Mouse (Mus musculus) midbrain, embryonic 14.5 days (tissue): ENCODE data around the gene Ankrd13d. TPM values are rescaled to one million over a fixed set of nuclear protein-coding genes. Genes with fewer than 3 reads are reported as not detected.

ENCODE experiments used
- ATAC-seq: fragments of 200-750 bp; cut with Nextera tagmentation; 2 replicates; pipeline ENCODE4 v1.8.0; 2017; ENCODE audit warnings: moderate number of reproducible peaks, moderate library complexity; ENCODE audit not compliant: low FRiP score, low TSS enrichment
- DNase-seq: peaks from one replicate; pipeline ENCODE4 v3.0.0-alpha.2; 2015
- H3K27ac ChIP-seq: fragments of 300-500 bp; sonication (generic); replicated peaks from 2 replicates; pipeline ENCODE4 v1.5.1; 2014; ENCODE audit warnings: mild to moderate bottlenecking, low read depth, low read length, moderate library complexity
- H3K27me3 ChIP-seq: fragments of 300-500 bp; sonication (generic); 2 replicates; pipeline ENCODE4 v1.6.1; 2014; ENCODE audit warnings: low read length, control low read depth, mixed read lengths; ENCODE audit not compliant: control insufficient read depth, insufficient read depth
- H3K36me3 ChIP-seq: fragments of 300-500 bp; sonication (generic); 2 replicates; pipeline ENCODE4 v1.6.1; 2014; ENCODE audit warnings: low read length, control low read depth; ENCODE audit not compliant: control insufficient read depth, insufficient read depth
- H3K4me1 ChIP-seq: fragments of 300-500 bp; sonication (generic); 2 replicates; pipeline ENCODE4 v1.6.1; 2014; ENCODE audit warnings: mild to moderate bottlenecking, antibody characterized with exemption, low read length, control low read depth; ENCODE audit not compliant: control insufficient read depth, insufficient read depth
- H3K4me2 ChIP-seq: fragments of 300-500 bp; sonication (generic); 2 replicates; pipeline ENCODE4 v1.6.1; 2014; ENCODE audit warnings: mild to moderate bottlenecking, low read length, moderate library complexity
- H3K4me3 ChIP-seq: fragments of 300-500 bp; sonication (generic); replicated peaks from 2 replicates; pipeline ENCODE4 v1.5.1; 2014; ENCODE audit warnings: low read depth, low read length
- H3K9ac ChIP-seq: fragments of 300-500 bp; sonication (generic); replicated peaks from 2 replicates; pipeline ENCODE4 v1.6.1; 2014; ENCODE audit warnings: mild to moderate bottlenecking, low read length, moderate library complexity
- H3K9me3 ChIP-seq: fragments of 300-500 bp; sonication (generic); 2 replicates; pipeline ENCODE4 v1.6.1; 2016; ENCODE audit warnings: low read length, control low read depth, mixed read lengths; ENCODE audit not compliant: control insufficient read depth
- whole genome bisulfite sequencing: fragments of 180-500 bp; shearing (Covaris S2); extraction: QIAGEN DNeasy Blood & Tissue Kit; methylation state at CpG from one replicate; pipeline ENCODE4 v1.1.7; 2014; 5-methylcytosine and 5-hydroxymethylcytosine counted together
- polyA plus RNA-seq: library from polyadenylated mRNA; unstranded; fragments of >200 nt; fragmentation: Nextera tagmentation; extraction: Ambion mirVana; gene quantifications from 2 replicates; pipeline ENCODE4 v1.2.1, GENCODE M21; 2014

Ankrd13d gene
- polyA plus RNA-seq, 1 experiment from 2014 or later = 34.5 TPM

- DNase-seq (no peak), ATAC-seq (no peak)
- Histone ChIP-seq H3K36me3 (no peaks in the 10 kb centered on the region), H3K4me1 (peaks cover 56% of the 10 kb centered on the region), H3K4me3 (peak overlapping the region; percentile 93), H3K9me3 (no peaks in the 10 kb centered on the region), H3K27ac (no peak overlapping the region), H3K9ac (peak overlapping the region; percentile 20; the same call in 1 of the 2 replicates), H3K27me3 (no peaks in the 10 kb centered on the region), H3K4me2 (peak overlapping the region; percentile 88)
- 80% methylated on average over 5 of the region's 5 CpGs for WGBS
Observed at GRCm38 (mm10) chr19:4304251-4304821, 21.4 kb upstream of the Ankrd13d start.

- DNase-seq = no peak
- H3K27ac ChIP-seq = no peak overlapping the region
- 92% methylated on average over 5 of the region's 5 CpGs for WGBS
Observed at GRCm38 (mm10) chr19:4303640-4303995, 20.7 kb upstream of the Ankrd13d start.

GRCm38 (mm10) chr19:4302936-4303639 lies 20.2 kb upstream of the Ankrd13d start:
- DNase-seq = peak; percentile 26
- Histone ChIP-seq H3K9me3 (no peaks in the 10 kb centered on the region), H3K4me2 (peak overlapping the region; percentile 88), H3K4me3 (no peak overlapping the region), H3K36me3 (no peaks in the 10 kb centered on the region), H3K4me1 (peaks cover 56% of the 10 kb centered on the region), H3K27me3 (no peaks in the 10 kb centered on the region), H3K9ac (peak overlapping the region; percentile 37; the same call in 1 of the 2 replicates), H3K27ac (peak overlapping the region; percentile 65; the same call in 1 of the 2 replicates)
- ATAC-seq = no peak
- 79% methylated on average over 7 of the region's 7 CpGs for WGBS

More at GRCm38 (mm10) chr19:4303640-4303995, 20.7 kb upstream of the Ankrd13d start:
- Histone ChIP-seq H3K9ac (no peak overlapping the region), H3K9me3 (no peaks in the 10 kb centered on the region), H3K4me1 (peaks cover 56% of the 10 kb centered on the region), H3K4me2 (peak overlapping the region; percentile 88), H3K4me3 (no peak overlapping the region), H3K27me3 (no peaks in the 10 kb centered on the region), H3K36me3 (no peaks in the 10 kb centered on the region)
- no peak for ATAC-seq

GRCm38 (mm10) chr19:4301735-4302651 lies 19.1 kb upstream of the Ankrd13d start:
- no peaks in the 10 kb centered on the region for H3K36me3 ChIP-seq
- no peaks in the 10 kb centered on the region for H3K27me3 ChIP-seq
- H3K4me3 ChIP-seq = 0 out of 2 replicates have a peak overlapping the region, but pooled peaks have one; percentile 5
- WGBS = 31% methylated on average over 21 of the region's 21 CpGs
- H3K9me3 ChIP-seq = no peaks in the 10 kb centered on the region
- peaks cover 54% of the 10 kb centered on the region for H3K4me1 ChIP-seq
- H3K4me2 ChIP-seq = peak overlapping the region; percentile 33
- H3K9ac ChIP-seq = peak overlapping the region; percentile 37
- DNase-seq = peak; percentile 49
- ATAC-seq = no peak
- peak overlapping the region; percentile 65 for H3K27ac ChIP-seq

- H3K4me2 ChIP-seq = peak overlapping the region; percentile 33
- peaks cover 47% of the 10 kb centered on the region for H3K4me1 ChIP-seq
- H3K9ac ChIP-seq = peak overlapping the region; percentile 37; the same call in 1 of the 2 replicates
- H3K27me3 ChIP-seq = no peaks in the 10 kb centered on the region
- H3K4me3 ChIP-seq = no peak overlapping the region
- no peaks in the 10 kb centered on the region for H3K36me3 ChIP-seq
- DNase-seq (no peak), ATAC-seq (no peak)
- no peaks in the 10 kb centered on the region for H3K9me3 ChIP-seq
- peak overlapping the region; percentile 65 for H3K27ac ChIP-seq
- 74% methylated on average over 11 of the region's 11 CpGs for WGBS
Observed at GRCm38 (mm10) chr19:4300852-4301734, 18.2 kb upstream of the Ankrd13d start.

- WGBS = 62% methylated on average over 7 of the region's 7 CpGs
Observed at GRCm38 (mm10) chr19:4300271-4300704, 17.4 kb upstream of the Ankrd13d start.

GRCm38 (mm10) chr19:4299574-4300270 lies 16.8 kb upstream of the Ankrd13d start:
- Histone ChIP-seq H3K4me1 (peaks cover 40% of the 10 kb centered on the region), H3K27me3 (no peaks in the 10 kb centered on the region), H3K27ac (no peak overlapping the region), H3K36me3 (no peaks in the 10 kb centered on the region), H3K4me2 (no peak overlapping the region), H3K9me3 (no peaks in the 10 kb centered on the region), H3K9ac (no peak overlapping the region), H3K4me3 (no peak overlapping the region)
- ATAC-seq (no peak), DNase-seq (no peak)
- 87% methylated on average over 6 of the region's 6 CpGs for WGBS

More at GRCm38 (mm10) chr19:4300271-4300704, 17.4 kb upstream of the Ankrd13d start:
- no peaks in the 10 kb centered on the region for H3K9me3 ChIP-seq
- no peaks in the 10 kb centered on the region for H3K27me3 ChIP-seq
- peaks cover 46% of the 10 kb centered on the region for H3K4me1 ChIP-seq
- DNase-seq = no peak
- no peak overlapping the region for H3K4me3 ChIP-seq
- H3K4me2 ChIP-seq = no peak overlapping the region
- ATAC-seq = no peak
- no peak overlapping the region for H3K27ac ChIP-seq
- H3K9ac ChIP-seq = no peak overlapping the region
- no peaks in the 10 kb centered on the region for H3K36me3 ChIP-seq
